Mouse (Mus musculus) gastrocnemius, postnatal 14 days (tissue): ENCODE measurements around the gene Gm20388. TPM values are rescaled to one million over a fixed set of nuclear protein-coding genes. Genes with fewer than 3 reads are reported as not detected.
A peak's percentile ranks its signal among the peaks of the same experiment; 100 is the strongest.

Source experiments
- DNase-seq: peaks from one replicate; pipeline ENCODE4 v3.0.0; 2021; ENCODE audit warnings: mixed read lengths
- intact Hi-C: fragments of 180-260 bp; cut with DNase I; formaldehyde crosslinking; loops from one replicate; pipeline ENCODE4 v1.15.1; 2025; ENCODE audit warnings: low total_unique reads
- total RNA-seq, 2 experiments: library from RNA; stranded (reverse); gene quantifications; 2 replicates each; pipeline ENCODE4 v1.2.3; 2021

Gm20388 gene
- total RNA-seq, 2 experiments from 2014 or later = 5.6 to 6.0 TPM

DNA sequence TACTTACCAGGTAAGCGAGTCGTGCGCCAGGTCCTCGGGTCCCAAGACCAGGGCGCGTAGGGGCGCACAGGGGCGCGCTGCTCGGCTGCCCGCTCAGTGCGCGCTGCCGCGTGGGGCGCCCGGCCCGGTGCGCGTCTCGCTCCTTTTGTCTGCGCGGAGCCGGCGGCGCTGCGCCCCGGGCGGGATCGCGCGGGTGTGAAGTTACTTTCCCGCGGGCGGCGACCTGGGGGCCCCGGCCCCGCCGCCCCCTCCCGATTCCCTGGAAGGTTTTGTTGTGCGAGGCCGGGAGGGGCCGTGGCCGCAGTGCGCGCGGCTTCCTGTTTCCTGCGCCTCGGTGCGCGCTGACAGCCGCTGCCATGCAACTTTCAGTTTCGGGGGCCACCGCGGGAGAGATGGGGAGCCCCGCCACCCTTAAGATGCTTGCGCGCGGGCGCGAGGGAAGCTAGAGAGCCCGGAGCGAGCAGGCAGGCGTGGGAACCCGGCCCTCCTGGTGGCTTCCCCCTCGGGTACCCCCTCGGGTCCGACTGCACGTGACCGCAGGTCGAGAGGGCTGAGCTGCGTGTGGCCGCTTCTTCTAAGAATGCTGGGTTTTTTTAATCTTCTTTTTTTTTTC, 578.6 kb downstream of the Gm20388 start:
- intact Hi-C loops = no loop called here
- peak; percentile 51 for DNase-seq

DNA sequence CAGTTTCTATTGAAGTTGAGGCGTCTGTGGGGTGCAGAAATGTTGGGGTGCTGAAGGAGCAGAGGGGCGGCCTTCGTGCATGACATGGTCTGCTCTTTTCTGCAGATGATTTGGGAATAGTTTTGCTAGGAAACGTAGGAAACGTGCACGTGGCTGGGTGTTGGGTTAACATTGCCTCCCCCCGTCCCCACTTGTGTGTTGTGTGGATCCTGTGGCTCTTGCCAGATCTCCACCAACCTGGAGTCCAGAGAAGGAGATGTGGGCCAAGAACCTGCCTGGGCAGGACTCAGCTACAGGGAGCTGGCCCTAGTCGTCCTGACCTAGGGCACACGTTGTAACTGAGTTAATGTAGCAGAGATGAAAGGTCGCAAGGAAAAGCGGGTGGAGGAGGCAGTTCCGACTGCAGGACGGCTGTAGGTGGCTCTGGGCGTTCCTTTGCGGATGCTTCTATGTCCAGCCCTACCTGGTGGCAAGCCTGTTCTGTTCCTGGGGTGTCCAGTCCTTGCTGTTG, 579.2 kb downstream of the Gm20388 start:
- no peak for DNase-seq
- intact Hi-C loops = no loop called here

DNA sequence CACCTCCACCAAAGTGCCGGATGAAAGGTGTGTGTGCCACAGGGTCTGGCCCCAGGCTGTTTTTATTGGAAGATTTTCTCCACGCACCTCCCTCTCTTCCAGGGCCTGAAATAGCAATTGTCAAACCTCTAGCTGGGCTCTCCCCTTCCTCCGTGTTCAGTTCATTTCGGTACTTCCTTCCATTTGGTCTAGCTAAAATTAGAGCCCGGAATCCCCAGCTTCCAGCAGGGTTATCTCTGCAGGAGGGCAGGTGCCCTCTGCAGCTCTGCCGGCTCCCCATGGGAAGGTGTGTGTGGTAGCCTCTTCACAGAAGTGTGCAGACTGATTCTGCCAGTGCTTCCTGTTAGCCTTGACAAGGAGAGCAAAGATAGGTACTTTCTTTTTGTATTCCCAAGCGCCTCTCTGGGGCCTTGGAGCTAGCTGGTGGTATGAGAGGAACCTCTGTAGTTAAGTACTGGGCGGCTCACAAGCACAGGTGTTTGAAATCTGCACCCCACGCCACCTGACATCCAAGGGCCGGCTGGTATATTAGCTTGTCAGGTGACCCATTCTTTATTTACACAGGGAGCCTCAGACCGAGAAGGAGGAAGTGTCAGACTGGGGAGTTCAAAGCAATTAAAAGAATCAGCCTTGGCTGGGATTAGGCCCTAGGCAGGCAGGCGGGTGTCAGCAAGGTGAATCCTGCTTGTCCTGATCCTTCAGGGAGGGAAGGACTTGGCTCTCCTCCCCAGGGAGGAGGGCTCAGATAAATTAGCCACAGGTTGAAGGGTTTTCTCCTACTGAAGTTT, 579.9 kb downstream of the Gm20388 start:
- intact Hi-C loops = no loop called here
- no peak for DNase-seq

DNA sequence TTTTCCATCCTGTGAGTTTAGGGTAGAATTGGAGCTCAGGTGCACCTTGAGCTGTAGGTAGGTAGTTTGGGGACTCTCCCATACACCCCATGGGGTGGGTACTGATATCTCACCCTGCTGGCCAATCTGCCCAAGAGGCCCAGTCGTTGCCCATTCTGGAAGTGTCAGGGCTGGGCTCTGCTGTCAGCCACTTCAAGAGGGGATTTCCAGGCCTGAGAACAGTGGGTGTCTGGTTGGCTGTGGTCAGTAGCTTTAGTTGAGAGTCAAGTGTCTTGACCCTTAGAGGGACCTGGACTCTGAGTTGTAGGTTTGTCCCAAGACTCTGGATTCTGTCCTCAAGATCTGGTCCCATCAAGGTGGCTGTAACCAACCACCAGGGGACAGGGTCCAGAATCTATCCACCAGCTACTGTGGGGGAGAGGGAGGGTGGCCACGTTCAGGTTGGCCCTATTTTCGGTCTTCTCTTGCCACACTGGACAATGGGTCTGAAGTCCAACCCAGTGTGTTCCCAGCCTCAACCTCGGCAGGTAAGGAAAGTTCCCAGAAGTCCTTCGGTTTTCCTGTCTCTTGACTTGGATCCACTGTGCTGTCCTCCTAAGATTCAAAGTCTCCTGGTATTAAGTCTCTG, 580.6 kb downstream of the Gm20388 start:
- intact Hi-C loops = no loop called here

DNA sequence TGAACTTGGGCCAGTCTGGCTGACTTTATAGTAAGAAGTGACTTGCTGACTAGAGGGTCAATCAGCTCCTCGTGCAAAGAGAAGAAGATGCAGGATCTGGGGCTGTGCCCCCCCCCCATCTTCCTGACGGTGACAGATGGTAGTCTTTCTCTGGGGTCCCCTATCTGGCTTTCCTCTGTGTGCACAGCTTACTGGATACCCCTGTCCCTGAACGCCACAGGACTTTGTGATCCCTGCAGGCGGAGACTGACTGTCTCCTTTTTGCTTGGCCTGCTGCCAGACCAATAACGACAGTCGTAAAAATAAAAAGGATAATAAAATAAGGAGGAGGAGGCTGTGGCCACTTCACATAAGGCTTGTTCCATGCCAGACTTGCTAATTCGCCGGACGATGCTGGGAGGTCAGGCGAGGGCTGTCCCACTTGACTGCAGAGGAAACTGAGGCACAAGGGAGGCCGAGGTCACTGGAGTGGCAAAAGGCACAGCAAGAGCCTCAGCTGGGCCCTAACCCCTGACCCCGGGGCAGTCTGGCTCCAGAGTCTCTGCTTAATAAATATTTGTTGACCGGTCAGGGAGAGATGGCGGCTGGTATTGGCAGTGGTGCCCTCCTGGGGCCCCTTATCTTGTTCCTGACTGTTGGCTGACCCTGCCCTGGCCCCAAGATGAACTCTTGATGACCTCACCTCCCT, 581.7 kb downstream of the Gm20388 start:
- intact Hi-C loops = no loop called here
- no peak for DNase-seq

More for the DNA sequence above, 580.6 kb downstream of the Gm20388 start:
- DNase-seq = no peak

DNA sequence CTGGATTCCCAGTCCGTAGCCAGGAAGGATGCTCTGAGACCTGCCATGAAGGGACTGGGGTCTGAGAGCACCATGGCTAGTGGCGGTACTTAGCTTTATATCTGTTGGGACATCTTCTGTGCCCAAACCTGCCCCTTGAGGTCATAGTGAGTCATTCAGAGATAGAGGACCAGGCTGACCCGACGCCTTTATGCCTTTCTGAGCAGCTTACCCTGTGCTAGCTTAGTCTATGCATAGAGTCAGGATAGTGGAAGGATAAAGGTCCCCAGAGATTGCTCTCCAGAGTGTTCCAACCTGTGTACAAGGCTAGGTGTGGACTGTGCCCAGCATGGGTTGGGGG, 582.2 kb downstream of the Gm20388 start:
- DNase-seq = no peak
- intact Hi-C loops = no loop called here

DNA sequence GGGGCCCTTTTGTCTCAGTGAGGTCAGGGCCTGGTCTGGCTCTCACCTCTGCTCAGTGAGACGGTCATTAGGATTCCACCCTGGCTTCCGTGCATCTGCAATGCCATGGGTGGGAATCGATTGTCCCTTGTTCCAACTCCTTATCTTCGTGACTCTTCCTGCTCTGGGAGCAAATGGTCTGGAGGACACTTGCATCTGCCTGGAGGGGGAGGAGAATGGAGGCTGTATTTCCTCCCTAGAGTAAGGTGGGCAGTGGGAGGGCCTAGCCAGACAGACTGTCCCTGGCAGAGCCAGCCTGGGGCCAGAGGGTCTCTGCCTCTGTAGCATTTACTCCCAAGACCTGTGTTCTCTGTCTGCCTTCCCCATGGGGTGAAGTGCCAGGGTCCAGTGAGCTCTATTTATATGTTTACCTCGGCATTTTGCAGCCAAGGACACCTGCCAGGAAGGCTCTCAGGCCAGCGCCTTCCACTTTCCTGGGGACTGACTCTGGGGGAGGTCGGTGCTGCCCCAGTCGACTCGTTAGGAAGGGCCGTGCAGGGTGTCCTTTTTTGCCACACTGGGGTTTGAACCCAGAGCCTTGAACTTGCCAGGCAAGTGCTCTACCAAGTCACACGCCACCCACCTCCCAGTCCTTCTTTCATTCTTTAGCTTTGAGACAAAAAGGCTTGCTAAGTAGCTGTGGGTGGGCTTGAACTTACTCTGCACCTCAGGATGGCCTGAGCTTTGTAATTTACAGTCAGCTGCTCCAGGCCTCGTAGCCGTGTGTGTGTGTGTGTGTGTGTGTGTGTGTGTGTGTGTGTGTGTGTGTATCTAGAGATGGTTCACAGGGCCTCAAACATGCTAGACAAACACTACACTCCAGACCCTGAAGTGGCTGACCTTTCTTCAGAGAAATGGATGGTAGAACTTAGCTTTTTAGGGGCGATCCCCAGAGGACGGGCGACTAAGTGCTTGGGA, 583.1 kb downstream of the Gm20388 start:
- DNase-seq = no peak
- intact Hi-C loops = no loop called here

DNA sequence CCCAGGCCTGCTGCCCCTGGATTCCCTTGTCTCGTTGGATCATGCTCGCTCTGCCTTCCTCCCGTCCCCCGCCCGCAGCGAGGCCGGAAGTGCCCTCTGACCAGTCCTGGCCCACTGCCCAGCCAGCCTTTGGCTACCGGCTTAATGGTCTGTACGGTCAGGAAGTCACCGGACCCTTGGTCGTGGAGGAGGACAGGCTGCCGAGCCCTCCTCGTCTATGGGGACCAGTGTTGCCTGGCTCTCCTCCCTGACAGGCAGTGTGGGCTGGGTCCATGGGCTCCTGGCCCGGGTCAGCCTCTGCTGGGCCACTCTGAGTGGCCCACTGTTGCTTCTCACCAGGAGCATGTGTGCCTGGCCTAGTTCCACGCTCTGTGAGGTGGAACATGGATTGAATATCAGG, 584.3 kb downstream of the Gm20388 start:
- DNase-seq = peak; percentile 86
- intact Hi-C loops = no loop called here

DNA sequence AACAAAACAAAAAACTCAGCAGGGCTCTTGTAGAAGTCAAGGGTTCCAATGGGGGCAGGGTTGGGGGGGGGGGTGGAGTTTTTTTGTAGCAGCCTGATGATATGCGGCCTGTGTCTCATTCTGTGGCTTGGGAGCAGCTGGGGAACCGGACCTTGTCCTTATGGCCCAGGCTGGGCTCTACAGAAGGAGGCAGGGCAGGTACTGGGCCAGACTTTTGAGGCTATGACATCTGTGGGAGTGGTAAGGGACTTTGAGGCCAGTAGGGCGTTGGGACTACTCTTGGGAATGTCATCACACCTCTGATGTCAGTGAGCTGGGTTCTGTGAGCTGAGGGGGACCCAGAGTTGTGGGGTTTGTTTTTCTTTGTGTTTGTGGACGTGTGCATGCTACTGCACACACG, 584.8 kb downstream of the Gm20388 start:
- intact Hi-C loops = no loop called here
- no peak for DNase-seq

DNA sequence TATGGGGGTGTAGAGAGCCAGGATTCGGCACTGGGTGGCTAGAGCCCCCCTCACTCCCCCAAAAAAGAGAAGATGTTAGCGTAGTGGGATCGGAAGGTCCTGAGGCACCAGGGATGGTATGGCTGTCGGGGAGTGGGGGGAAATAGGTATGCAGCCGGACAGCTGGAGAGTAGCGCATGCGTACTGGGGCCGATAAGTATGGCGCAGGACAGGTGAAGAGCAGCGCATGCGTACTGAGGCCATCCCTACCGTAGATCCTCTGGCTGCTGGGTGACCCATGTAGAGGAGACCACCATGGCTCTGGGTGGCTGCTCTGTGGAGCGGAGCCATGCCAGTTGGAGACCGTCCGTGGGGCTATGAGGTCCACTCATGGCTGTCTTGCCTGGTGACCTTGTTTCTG, 585.8 kb downstream of the Gm20388 start:
- intact Hi-C loops = no loop called here
- no peak for DNase-seq

DNA sequence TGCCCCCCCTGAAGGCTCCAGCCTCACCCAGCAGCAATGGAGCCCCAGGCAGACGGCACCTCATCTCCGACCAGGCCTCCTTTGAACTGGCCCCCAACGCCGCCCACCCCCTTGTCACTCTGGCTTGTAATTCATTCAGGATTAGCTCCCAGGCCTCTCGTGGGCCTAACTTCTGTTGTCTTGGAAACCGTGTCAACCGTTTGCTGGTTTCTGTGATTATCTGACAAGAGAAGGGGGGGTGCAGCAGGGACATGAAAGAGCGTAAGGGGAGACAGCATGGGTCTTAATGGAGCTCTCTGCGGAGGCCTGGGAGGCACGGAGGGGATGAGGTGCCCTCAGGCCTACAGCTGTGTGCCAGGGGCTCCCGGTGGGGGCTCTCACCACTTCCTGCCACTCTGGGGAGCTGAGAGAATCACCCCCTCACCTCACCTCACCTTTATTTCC, 586.9 kb downstream of the Gm20388 start:
- intact Hi-C loops = no loop called here
- DNase-seq = no peak

DNA sequence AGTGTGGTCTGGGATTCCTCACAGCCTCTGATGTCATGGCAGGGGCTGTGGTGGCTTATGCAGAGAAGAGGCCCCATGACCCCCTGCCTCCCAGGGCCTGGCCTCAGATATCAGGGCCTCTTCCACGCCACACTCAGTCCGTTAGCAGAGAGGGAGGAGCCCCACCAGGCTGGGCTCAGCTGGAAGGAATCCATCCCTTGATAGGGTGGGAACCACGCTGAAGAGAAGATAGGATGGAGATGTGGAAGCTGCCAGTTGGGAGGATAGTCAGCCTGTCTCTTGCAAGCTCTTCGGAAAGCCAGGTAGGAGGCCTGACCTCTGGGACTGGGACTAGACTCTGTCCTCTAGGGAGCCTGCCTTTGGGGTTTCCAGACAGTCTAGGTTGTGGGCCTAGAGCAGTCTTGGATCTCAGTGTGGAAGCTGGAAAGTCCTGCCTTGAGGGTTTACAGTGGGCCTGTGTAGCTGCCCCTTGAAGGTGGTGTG, 587.7 kb downstream of the Gm20388 start:
- intact Hi-C loops = no loop called here
- DNase-seq = no peak

DNA sequence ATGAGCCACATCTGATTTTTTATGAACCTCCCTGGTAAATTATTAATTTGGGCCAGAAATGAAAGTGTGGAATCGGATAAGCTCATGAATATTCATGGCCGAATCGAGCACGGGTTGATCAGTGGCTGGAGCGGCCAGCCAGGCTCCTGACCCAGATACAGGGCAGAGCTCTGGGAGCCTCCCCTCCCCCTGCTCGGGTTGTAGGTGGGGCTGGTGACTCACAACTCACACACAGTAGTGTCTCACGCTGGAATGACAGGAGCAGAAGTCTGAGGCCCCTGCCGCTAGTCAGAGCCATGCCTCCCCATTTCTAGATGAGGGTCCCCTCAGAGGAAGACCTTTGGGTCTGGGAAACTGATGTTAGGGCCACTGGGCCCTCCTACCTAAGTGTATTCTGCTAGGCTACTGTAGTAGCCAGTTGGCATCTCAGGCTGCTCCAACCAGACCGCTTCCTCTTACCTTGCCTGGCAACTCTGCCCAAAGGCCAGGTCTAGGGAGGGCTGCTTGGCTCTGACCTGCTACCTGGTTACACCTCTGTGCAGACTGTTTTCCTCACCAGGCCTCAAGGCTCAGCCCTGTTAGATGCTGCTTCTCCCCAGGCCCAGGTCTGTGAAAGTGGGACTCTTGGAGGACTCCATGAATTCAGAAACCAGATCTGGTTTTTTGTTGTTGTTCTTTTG, 588.4 kb downstream of the Gm20388 start:
- peak; percentile 86 for DNase-seq
- intact Hi-C loops = no loop called here

DNA sequence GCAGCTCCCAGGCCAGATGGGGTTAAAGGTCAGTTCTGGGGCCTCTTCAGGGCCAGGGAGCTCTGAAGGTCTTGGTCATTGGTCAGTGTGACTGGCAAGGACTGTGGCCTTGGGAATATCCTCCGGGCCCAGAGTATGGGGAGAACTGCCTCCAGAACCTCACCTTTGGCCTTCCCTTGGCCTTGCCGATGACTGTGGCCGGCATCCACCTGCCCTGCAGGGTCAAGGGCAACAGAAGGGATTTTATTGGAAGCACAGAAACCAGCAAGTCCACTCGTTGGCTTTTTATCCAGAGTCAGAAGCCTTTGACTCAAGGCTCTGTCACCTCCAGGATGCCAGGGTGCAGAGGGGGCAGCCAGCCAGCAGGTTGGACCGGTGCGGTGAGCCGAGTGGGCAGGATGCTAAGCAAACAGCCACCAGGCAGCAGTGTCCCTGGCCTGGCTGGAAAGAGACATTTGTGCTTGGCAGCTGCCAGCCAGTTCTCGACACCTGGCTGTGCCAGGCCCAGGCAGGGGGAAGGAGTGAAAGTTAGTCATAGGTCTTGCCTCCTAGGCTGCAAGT, 590.1 kb downstream of the Gm20388 start:
- peak; percentile 52 for DNase-seq
- intact Hi-C loops = no loop called here

DNA sequence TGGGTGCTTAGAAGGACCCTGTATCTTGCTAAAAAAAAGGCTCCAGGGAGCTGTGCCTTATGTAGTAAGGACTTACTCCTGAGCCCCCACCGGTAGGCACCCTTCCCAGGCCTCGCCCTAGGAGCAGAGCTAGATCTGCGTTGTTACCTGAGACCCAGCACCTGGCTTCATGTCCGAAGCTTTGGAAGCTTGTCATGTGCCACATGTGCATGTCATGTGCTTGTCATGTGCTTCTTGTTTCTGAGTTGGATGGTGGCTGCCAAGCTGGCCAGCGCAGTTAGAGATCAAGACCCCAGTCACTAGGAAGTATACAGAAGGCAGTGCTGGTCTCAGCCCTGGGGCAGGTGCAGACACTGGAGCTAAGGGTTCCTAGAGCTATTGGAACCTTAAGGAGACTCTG, 590.8 kb downstream of the Gm20388 start:
- intact Hi-C loops = no loop called here
- no peak for DNase-seq

DNA sequence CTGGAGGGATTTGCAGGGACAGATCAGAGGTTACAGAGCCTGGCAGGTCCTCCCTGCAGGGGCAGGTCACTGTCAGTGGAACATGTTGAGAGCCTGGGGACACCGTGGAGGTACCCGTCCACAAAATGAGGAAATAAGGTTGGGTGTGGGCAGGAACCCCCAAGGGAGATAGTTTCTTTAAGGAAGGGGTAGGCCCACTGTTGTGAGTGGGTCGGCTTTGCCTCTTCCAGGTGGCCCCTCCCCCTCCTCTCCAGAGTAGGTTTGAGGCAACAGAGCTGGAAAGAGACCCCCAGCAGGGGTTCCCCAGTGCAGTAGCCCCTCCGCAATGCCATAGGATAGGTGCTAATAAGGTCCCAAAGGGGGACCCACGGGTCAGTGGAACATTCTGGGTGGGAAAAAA, 591.8 kb downstream of the Gm20388 start:
- no peak for DNase-seq

DNA sequence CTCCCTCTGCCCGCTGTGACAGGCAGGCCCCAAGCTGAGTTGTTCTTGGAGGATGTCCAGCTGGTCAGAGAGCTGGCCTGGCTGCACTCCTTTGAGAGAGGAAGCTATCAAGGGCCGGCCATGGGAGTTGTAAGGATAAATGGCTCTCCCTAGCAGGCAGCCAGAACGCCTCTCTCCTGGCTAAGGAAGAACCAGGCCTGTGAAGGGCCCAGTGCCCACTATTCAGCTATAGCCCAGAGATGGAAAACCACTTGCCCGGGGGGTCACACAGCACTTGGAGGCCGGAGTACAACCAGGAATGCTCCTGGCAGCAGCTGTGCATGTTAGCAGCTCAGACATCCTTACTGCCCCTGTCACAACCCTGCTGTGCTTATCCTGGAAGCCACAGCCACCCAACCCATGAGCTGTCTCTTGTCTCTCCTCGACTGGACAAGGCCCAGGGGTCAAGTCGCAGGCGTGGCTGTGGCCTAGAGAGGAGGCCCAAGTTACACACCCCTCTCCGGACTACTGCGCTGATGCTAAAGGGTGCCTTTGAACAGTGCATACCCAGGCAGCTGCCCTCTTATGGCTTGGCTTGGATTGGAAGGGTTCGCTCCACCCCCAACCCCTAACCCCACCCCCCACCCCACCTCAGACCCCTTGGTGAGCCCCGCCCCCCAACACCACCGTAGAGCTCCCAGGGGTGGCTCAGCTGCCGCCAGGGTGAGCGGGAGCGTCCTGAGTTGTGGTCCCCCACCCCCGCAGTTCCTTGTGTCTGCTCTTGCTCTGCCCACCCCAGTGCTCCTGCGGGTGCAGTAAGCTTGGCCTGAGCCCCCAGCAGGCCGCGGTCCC, 593.8 kb downstream of the Gm20388 start:
- intact Hi-C loops = no loop called here
- peak; percentile 60 for DNase-seq

More for the DNA sequence above, 591.8 kb downstream of the Gm20388 start:
- intact Hi-C loops = no loop called here
